Mouse (Mus musculus) adrenal gland, adult 2 months (tissue): ENCODE results near the gene Kcnip3. TPM values are rescaled to one million over a fixed set of nuclear protein-coding genes. Genes with fewer than 3 reads are reported as not detected.

Source experiments
- DNase-seq: peaks from one replicate; pipeline ENCODE4 v3.0.0; 2021
- polyA plus RNA-seq: library from polyadenylated mRNA; depleted of rRNA; stranded (reverse); fragments of >200 nt; gene quantifications from 2 replicates; pipeline ENCODE4 v1.2.3, GENCODE M21; 2012
- total RNA-seq, 2 experiments: library from RNA; stranded (reverse); gene quantifications; 2 replicates each; pipeline ENCODE4 v1.2.3; 2021

Gene Kcnip3
- total and polyA plus RNA-seq, 3 experiments: 4.2 to 6.4 (median 6.4) TPM

GRCm38 (mm10) chr2:127518273-127518672 is 3.6 kb downstream of the Kcnip3 start:
- DNase-seq: peak; percentile 10

GRCm38 (mm10) chr2:127517081-127517480 is 4.8 kb downstream of the Kcnip3 start:
- no peak for DNase-seq

- DNase-seq: no peak
Measured at GRCm38 (mm10) chr2:127514380-127515124, 7.3 kb downstream of the Kcnip3 start.

- DNase-seq: no peak
Measured at GRCm38 (mm10) chr2:127513244-127513643, 8.7 kb downstream of the Kcnip3 start.

GRCm38 (mm10) chr2:127511426-127511825 is 10.5 kb downstream of the Kcnip3 start:
- no peak for DNase-seq

GRCm38 (mm10) chr2:127507967-127508660 is 13.8 kb downstream of the Kcnip3 start:
- DNase-seq: peak; percentile 63

- peak; percentile 74 for DNase-seq
Measured at GRCm38 (mm10) chr2:127507077-127507774, 14.7 kb downstream of the Kcnip3 start.

GRCm38 (mm10) chr2:127506131-127506632 is 15.7 kb downstream of the Kcnip3 start:
- no peak for DNase-seq

GRCm38 (mm10) chr2:127505196-127505595 is 16.7 kb downstream of the Kcnip3 start:
- no peak for DNase-seq

- DNase-seq: no peak
Measured at GRCm38 (mm10) chr2:127503751-127504549, 17.9 kb downstream of the Kcnip3 start.

- peak; percentile 50 for DNase-seq
Measured at GRCm38 (mm10) chr2:127501061-127501460, 20.8 kb downstream of the Kcnip3 start.

- no peak for DNase-seq
Measured at GRCm38 (mm10) chr2:127498750-127499149, 23.1 kb downstream of the Kcnip3 start.

GRCm38 (mm10) chr2:127496321-127496720 is 25.6 kb downstream of the Kcnip3 start:
- DNase-seq: no peak

GRCm38 (mm10) chr2:127484476-127485170 is 37.3 kb downstream of the Kcnip3 start:
- peak; percentile 65 for DNase-seq

GRCm38 (mm10) chr2:127483001-127483400 is 38.9 kb downstream of the Kcnip3 start:
- peak; percentile 22 for DNase-seq

- peak; percentile 81 for DNase-seq
Measured at GRCm38 (mm10) chr2:127482533-127482911, 39.4 kb downstream of the Kcnip3 start.

GRCm38 (mm10) chr2:127481841-127482532 is 39.9 kb downstream of the Kcnip3 start:
- no peak for DNase-seq

- DNase-seq: no peak
Measured at GRCm38 (mm10) chr2:127479763-127480162, 42.1 kb downstream of the Kcnip3 start.

GRCm38 (mm10) chr2:127479210-127479609 is 42.7 kb downstream of the Kcnip3 start:
- no peak for DNase-seq

GRCm38 (mm10) chr2:127472279-127472678 is 49.6 kb downstream of the Kcnip3 start:
- no peak for DNase-seq
